Mouse (Mus musculus) brown adipose tissue, adult 24 weeks (tissue): ENCODE measurements around the gene Arfip1. TPM values are rescaled to one million over a fixed set of nuclear protein-coding genes. Genes with fewer than 3 reads are reported as not detected.
A peak's percentile ranks its signal among the peaks of the same experiment; 100 is the strongest.

Experiments used
- H3K27ac ChIP-seq: fragments of 200-500 bp; replicated peaks from 2 replicates; pipeline ENCODE4 v1.5.1; 2012; ENCODE audit warnings: low read depth, mild to moderate bottlenecking, low read length
- H3K4me1 ChIP-seq: fragments of 200-500 bp; 2 replicates; pipeline ENCODE4 v1.6.1; 2012; ENCODE audit warnings: low read length, mixed read lengths; ENCODE audit not compliant: control insufficient read depth, insufficient read depth, insufficient read length
- H3K4me3 ChIP-seq: fragments of 200-500 bp; 2 replicates; pipeline ENCODE4 v1.5.1; 2012; ENCODE audit warnings: low read depth, mild to moderate bottlenecking, low read length, moderate library complexity; ENCODE audit not compliant: insufficient read depth
- polyA plus RNA-seq: library from polyadenylated mRNA; stranded (reverse); fragments of >200 nt; gene quantifications from 2 replicates; pipeline ENCODE4 v1.2.4, GENCODE M21; 2012; ENCODE audit not compliant: missing spikeins, insufficient read depth, insufficient read length

The Arfip1 gene
- polyA plus RNA-seq, 1 experiment: 28.3 TPM

- peak overlapping the region; percentile 70 for H3K27ac ChIP-seq
- no peak overlapping the region for H3K4me3 ChIP-seq
- peaks cover 5% of the 10 kb centered on the region; the same call in 1 of the 2 replicates for H3K4me1 ChIP-seq
Measured at GRCm38 (mm10) chr3:84484891-84485290, 97.5 kb downstream of the Arfip1 start.

- H3K4me1 ChIP-seq: peaks cover 5% of the 10 kb centered on the region; the same call in 1 of the 2 replicates
- no peak overlapping the region for H3K4me3 ChIP-seq
- H3K27ac ChIP-seq: peak overlapping the region; percentile 70
Measured at GRCm38 (mm10) chr3:84484333-84484732, 98.1 kb downstream of the Arfip1 start.

- no peak overlapping the region for H3K27ac ChIP-seq
- no peak overlapping the region for H3K4me3 ChIP-seq
- H3K4me1 ChIP-seq: peaks cover 5% of the 10 kb centered on the region; the same call in 1 of the 2 replicates
Measured at GRCm38 (mm10) chr3:84482121-84482520, 100.3 kb downstream of the Arfip1 start.

GRCm38 (mm10) chr3:84481104-84481503, 101.3 kb downstream of the Arfip1 start:
- peaks cover 5% of the 10 kb centered on the region; the same call in 1 of the 2 replicates for H3K4me1 ChIP-seq
- peak overlapping the region; percentile 56 for H3K4me3 ChIP-seq
- H3K27ac ChIP-seq: no peak overlapping the region

GRCm38 (mm10) chr3:84480006-84480897, 102.2 kb downstream of the Arfip1 start, which contains the start of gene Fhdc1:
Fhdc1 (minus strand) TSS chr3:84480429.
- H3K4me1 ChIP-seq: peaks cover 5% of the 10 kb centered on the region; the same call in 1 of the 2 replicates
- no peak within 1 kb of the TSS for H3K27ac ChIP-seq
- H3K4me3 ChIP-seq: peak within 1 kb of the TSS; percentile 56

- no peak overlapping the region for H3K27ac ChIP-seq
- peak overlapping the region; percentile 56 for H3K4me3 ChIP-seq
- H3K4me1 ChIP-seq: peaks cover 5% of the 10 kb centered on the region; the same call in 1 of the 2 replicates
Measured at GRCm38 (mm10) chr3:84479293-84480005, 103.0 kb downstream of the Arfip1 start.

GRCm38 (mm10) chr3:84478896-84479292, 103.5 kb downstream of the Arfip1 start:
- Histone ChIP-seq H3K4me3 (peak overlapping the region; percentile 56), H3K27ac (no peak overlapping the region), H3K4me1 (peaks cover 5% of the 10 kb centered on the region; the same call in 1 of the 2 replicates)

GRCm38 (mm10) chr3:84478195-84478594, 104.2 kb downstream of the Arfip1 start:
- Histone ChIP-seq H3K4me1 (peaks cover 5% of the 10 kb centered on the region; the same call in 1 of the 2 replicates), H3K27ac (no peak overlapping the region), H3K4me3 (no peak overlapping the region)

GRCm38 (mm10) chr3:84477498-84477897, 104.9 kb downstream of the Arfip1 start:
- peaks cover 8% of the 10 kb centered on the region; the same call in 1 of the 2 replicates for H3K4me1 ChIP-seq
- no peak overlapping the region for H3K4me3 ChIP-seq
- H3K27ac ChIP-seq: no peak overlapping the region

GRCm38 (mm10) chr3:84474981-84475775, 107.2 kb downstream of the Arfip1 start:
- Histone ChIP-seq H3K27ac (no peak overlapping the region), H3K4me1 (0 out of 2 replicates have a peak, but pooled peaks cover 6% of the 10 kb centered on the region), H3K4me3 (no peak overlapping the region)

GRCm38 (mm10) chr3:84474398-84474797, 108.0 kb downstream of the Arfip1 start:
- H3K27ac ChIP-seq: no peak overlapping the region
- no peak overlapping the region for H3K4me3 ChIP-seq
- H3K4me1 ChIP-seq: 0 out of 2 replicates have a peak, but pooled peaks cover 6% of the 10 kb centered on the region

- no peak overlapping the region for H3K27ac ChIP-seq
- peaks cover 6% of the 10 kb centered on the region; the same call in 1 of the 2 replicates for H3K4me1 ChIP-seq
- H3K4me3 ChIP-seq: no peak overlapping the region
Measured at GRCm38 (mm10) chr3:84472955-84473354, 109.5 kb downstream of the Arfip1 start.

- peaks cover 10% of the 10 kb centered on the region; the same call in 1 of the 2 replicates for H3K4me1 ChIP-seq
- no peak overlapping the region for H3K27ac ChIP-seq
- H3K4me3 ChIP-seq: no peak overlapping the region
Measured at GRCm38 (mm10) chr3:84472527-84472926, 109.9 kb downstream of the Arfip1 start.

GRCm38 (mm10) chr3:84471146-84471545, 111.3 kb downstream of the Arfip1 start:
- H3K27ac ChIP-seq: no peak overlapping the region
- no peak overlapping the region for H3K4me3 ChIP-seq
- peaks cover 11% of the 10 kb centered on the region; the same call in 1 of the 2 replicates for H3K4me1 ChIP-seq
